Mouse (Mus musculus): ENCODE results near the gene Kars.

Kars gene

DNA sequence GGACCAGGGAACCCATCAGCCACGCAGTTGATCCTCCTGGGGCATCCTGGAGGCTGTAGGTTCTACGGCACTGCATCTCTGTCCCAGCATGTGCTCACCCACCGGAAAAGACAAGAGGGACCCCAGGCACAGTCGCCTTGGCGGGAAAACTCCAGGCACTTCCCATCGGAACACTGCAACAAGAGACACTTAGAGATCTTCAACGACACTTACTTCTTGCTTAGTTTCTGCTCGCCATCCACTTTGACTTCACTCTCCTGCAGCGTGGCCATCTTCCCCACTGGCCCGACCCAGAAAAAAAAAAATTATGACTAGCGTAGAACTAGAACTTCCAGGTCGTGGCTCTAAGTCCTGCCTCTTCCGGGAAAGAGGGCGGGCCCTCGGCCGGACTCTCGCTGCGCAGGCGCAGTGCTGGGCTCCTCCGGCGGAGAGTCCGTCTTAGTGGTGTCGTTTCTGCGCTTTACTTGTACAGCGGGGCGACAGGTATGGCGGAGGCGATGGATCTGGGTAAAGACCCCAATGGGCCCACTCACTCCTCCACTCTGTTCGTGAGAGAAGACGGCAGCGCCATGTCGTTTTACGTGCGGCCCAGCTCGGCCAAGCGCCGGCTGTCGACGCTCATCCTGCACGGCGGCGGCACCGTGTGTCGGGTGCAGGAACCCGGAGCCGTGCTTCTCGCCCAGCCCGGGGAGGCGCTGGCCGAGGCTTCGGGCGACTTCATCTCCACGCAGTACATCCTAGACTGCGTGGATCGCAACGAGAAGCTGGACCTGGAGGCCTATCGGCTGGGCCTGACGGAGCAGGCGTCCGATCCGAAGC, at the start of gene Kars, which contains the start of gene Terf2ip:
Kars (minus strand) TSS at position 327 of the 819 bp plus-strand sequence.
Terf2ip (plus strand) TSS at position 402 of the 819 bp plus-strand sequence.
- peak; percentile 96 for DNase-seq

DNA sequence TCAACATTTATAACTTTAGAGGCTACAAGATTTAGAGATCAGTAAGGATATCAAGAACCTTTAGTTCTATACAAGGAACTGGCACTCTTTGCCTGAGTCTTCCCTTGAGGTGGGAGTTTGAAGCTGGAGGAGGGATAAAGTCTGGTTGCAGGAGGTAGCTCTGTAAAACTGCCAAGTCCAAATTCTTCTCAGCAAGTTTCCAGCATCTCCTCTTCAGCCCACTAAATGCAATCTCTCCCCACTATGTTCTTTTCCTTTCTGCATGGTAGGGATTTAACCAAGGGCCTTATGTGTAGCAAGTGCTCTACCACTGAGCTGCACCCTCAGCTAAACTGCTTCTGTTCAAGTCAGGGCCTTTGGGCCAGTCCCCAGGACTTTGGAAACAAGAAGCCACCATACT, 43.3 kb upstream of the Kars start:
- no peak for DNase-seq

DNA sequence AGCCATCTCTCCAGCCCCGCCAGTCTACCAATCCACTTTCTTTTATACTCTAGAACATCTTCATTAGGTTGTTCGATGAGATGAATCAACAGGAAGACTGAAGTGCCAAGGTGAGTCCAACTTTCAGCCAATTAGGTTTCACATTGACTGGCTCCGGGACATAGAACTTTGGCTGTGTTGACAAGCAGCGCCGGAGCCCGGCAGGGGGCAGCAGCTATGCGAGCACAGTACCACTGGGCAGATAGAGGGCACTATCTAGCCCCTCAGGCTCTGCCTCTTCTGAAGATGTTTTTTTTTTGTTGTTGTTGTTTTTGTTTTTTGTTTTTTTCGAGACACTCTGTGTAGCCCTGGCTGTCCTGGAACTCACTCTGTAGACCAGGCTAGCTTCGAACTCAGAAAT, 40.4 kb upstream of the Kars start:
- no peak for DNase-seq

GRCm38 (mm10) chr8:112049984-112050383, 38.9 kb upstream of the Kars start:
- no peak for DNase-seq

DNA sequence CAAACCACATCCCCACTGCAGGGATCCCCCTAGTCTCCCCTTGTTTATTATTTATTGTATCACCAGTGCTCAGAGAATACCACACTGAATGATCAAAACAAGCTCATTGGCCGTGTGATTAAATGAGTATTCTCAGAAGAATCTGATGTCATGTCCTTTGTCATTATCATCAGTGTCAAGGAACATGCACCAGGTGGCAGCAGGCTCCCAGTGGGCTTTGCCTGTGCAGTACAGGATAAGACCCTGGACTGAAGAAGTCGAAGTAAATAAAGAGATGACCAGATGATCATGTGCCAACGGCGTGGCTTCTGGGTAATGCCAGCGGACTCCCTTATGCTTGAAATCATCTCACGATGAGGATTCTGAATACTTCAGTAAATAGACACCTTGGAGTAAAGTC, 37.2 kb upstream of the Kars start:
- DNase-seq = no peak

DNA sequence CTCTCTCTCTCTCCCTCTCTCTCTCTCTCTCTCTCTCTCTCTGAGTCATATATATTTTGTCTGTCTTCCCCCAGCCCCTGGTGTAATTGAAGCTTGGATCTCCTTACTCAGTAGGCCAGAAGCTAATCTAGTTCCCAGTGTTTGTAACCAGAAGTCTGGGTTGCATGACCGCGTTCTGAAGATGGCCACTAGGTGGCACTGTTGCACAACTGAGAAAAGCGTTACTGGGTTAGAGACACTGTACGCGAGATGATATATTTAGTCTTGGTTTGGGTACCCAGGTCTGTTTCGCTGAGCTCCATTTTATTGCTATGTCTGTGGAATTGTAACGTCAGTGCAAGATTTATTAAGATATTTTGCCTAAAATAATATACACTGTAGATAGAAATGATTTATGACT, 34.8 kb upstream of the Kars start:
- DNase-seq = peak; percentile 88

DNA sequence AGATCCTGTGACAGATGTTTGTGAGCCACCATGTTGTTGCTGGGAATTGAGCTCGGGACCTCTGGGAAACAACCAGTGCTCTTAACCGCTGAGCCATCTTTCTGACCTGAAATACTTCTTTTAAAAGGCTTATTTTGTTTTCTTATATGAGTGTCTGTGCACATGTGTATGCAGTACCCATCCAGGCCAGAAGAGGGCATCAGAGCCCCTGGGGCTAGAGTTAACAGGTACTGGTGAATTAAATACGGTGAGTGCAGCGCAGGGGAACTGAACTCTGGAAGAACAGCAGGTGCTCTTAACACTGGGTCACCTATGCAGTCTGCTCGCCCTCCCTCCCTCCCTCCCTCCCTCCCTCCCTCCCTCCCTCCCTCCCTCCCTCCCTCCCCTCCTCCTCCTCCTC, 34.1 kb upstream of the Kars start:
- DNase-seq = no peak

DNA sequence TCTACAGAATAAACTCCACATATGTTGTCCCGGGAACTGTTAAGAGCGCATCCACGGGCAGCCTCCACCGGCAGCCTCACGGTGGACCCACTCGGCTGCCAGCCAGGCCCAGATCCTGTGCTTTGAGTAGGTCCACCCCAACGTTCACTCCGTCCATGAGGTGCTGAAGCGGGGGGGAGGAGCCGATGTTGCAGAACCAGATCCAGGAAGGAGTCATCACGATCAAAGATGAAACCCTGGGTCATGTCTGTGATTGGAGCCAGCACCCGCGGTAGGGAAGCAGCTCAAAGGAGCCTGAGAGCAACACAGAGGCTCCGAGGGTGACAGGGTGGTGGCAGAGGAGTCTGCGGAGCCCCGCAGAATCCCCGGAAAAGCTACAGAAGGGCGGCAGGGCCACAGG, 26.4 kb upstream of the Kars start:
- no peak for DNase-seq

DNA sequence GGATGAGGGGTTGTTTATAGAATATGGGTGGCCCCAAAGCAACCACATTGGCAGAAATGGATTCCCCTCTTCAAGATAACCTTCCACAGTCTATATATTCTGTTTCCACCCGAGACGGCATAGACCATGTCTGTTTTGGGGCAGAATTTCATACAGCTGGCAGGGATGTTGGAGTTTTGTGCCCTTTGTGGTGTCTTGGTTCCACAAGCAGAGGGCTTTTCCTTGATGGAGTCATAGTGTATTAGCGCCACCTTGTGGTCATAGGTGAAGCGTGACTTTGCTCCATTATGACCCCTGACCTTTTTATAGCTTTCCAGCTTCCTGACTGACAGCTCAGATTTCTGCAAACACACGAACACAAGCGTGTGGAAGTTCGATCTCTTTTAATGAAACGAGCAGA, 23.5 kb upstream of the Kars start:
- peak; percentile 51 for DNase-seq

DNA sequence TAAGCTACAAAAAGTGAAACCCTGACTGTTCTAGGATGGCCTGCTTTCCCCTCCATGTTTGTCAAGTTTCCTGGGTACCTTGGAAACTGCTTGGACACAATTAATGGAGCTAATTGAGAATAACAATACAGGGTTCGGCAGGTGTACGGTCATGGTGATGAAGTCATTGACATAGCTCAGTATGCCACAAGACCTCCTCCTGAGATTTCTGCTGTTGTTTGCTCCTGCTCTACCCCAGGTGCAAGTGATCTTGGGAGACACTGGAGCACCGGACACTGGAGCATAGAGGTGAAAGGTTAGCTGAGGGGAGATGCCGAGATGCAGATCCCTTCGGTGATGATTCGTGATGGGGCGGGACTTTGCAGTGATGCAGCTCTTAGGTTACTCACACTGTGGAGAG, 21.9 kb upstream of the Kars start:
- no peak for DNase-seq

GRCm38 (mm10) chr8:112030663-112031062, 19.5 kb upstream of the Kars start:
- no peak for DNase-seq

DNA sequence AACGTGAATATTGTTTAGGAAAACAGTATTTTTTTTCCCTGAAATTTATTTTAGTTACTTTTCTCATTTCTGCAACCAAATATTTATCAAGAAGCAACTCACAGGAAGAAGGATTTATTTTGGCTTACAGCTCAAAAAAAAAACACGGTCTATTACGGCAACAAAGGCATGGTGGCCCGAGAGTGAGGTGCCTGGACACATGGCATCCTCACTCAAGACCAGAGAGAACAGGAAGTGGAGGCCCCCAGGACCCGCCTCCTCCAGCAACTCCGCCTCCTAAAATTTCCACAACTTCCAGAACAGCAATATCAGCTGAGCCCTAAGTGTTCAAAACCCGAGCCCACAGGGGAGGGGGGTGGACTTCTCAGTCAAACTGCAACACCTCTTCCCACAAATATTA, 18.3 kb upstream of the Kars start:
- no peak for DNase-seq

DNA sequence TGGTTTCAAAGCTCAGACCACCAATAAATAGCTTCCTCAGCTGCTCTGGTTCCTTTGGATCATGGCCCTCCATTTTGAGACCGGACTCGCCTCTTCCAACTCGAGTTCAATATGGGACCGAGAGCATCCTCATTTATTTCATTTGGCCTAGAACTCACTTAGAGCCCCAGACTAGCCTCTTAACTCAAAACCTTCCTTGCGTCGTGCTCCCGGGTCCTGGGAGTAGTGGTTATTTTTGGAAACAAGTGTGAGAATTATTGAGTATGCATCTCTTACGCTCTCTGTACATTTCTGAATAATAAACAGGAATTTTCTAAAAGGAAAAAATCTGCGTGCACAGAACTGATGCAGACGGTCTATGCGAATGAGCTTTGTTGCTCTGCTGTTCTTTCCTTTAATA, 3.8 kb upstream of the Kars start, which contains the start of gene Gm6793:
Gm6793 (minus strand) TSS at position 101 of the 400 bp plus-strand sequence.
- DNase-seq = no peak

GRCm38 (mm10) chr8:112011816-112012242, 706 bp upstream of the Kars start:
- DNase-seq = peak; percentile 60

- DNase-seq = no peak
Measured at GRCm38 (mm10) chr8:112009558-112009957, 1.6 kb downstream of the Kars start.

DNA sequence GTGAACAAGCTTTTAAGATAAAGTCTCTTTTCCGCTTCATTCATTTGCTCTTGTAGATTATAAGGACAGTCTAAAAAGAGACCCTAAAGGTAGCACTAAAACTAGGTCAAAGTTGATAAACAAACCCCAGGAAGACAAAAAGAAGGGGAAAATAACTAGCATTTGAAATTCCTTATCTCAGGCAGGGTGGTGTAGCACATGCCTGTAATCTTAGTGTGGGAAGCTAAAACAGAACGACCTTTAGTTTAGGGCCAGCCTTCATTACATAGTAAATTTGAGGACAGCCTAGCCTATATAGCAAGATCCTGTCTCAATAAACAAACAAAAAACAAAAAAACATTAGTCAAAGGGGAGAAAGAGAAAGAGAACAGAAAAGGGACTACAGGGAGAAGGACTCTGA, 3.5 kb downstream of the Kars start:
- DNase-seq = no peak

- no peak for DNase-seq
Measured at GRCm38 (mm10) chr8:112005601-112006000, 5.5 kb downstream of the Kars start.

DNA sequence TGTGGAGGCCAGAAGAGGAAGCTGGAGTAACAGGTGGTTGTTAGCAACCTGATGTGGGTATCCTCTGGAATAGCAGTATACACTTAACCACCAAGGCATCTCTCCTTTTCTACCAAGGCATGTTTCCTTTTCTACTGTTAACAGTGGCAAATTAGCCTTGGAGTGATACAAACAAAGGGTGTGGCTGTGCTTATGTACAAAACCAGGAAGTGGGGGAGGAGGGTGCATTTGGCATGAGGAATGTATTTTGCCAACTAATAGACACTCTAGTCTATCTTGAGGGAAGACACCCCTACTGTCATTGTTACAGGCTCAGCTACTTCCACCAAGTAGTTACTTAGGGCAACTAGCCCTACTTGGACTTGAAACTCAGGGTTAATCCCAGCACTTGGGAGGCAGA, 6.4 kb downstream of the Kars start:
- DNase-seq = no peak

GRCm38 (mm10) chr8:111992703-111993039, 18.5 kb downstream of the Kars start:
- DNase-seq = no peak

GRCm38 (mm10) chr8:111992013-111992702, 19.0 kb downstream of the Kars start, which contains the start of gene Adat1:
TSS of gene Adat1 (minus strand) at chr8:111992302.
- peak; percentile 93 for DNase-seq

- no peak for DNase-seq
Measured at GRCm38 (mm10) chr8:111991278-111991677, 19.8 kb downstream of the Kars start.

- peak; percentile 91 for DNase-seq
Measured at GRCm38 (mm10) chr8:111989911-111990310, 21.2 kb downstream of the Kars start.

- no peak for DNase-seq
Measured at GRCm38 (mm10) chr8:111984511-111984910, 26.6 kb downstream of the Kars start.

GRCm38 (mm10) chr8:111982116-111982515, 29.0 kb downstream of the Kars start:
- DNase-seq = no peak

Measured in kidney, postnatal 10 days (tissue).